Mouse (Mus musculus) MEL (cell line): ENCODE data around the gene Etfdh. TPM values are rescaled to one million over a fixed set of nuclear protein-coding genes. Genes with fewer than 3 reads are reported as not detected.

Source experiments
- DNase-seq: peaks from one replicate; pipeline ENCODE4 v3.0.0; 2011; ENCODE audit warnings: low read depth, low spot score
- H3K27ac ChIP-seq: 2 replicates; pipeline ENCODE4 v1.5.1; 2012; ENCODE audit warnings: low read depth, mild to moderate bottlenecking, control low read depth, low read length, moderate library complexity; ENCODE audit not compliant: control insufficient read depth
- H3K27me3 ChIP-seq, 2 experiments: fragments of 150-350 bp in 1 of 2; sonication (generic) in 1 of 2; 2 replicates each; pipeline ENCODE4 v1.6.1; 2012; ENCODE audit warnings: low read length in 2 of 2, mild to moderate bottlenecking in 2 of 2, improper control_type of control experiment in 1 of 2, moderate library complexity in 1 of 2; ENCODE audit not compliant: insufficient read depth in 2 of 2, control insufficient read depth in 1 of 2
- H3K36me3 ChIP-seq, 2 experiments: 2 replicates each; pipeline ENCODE4 v1.6.1; 2012 to 2014; ENCODE audit warnings: low read length in 2 of 2, improper control_type of control experiment in 1 of 2, inconsistent platforms in 1 of 2, mild to moderate bottlenecking in 1 of 2; ENCODE audit not compliant: insufficient read depth in 2 of 2, control insufficient read depth in 1 of 2
- H3K4me1 ChIP-seq, 2 experiments: fragments of 150-350 bp in 1 of 2; sonication (generic) in 1 of 2; 2 replicates each; pipeline ENCODE4 v1.6.1; 2012; ENCODE audit warnings: low read length in 2 of 2, improper control_type of control experiment in 1 of 2, mild to moderate bottlenecking in 1 of 2; ENCODE audit not compliant: insufficient read depth in 2 of 2, control insufficient read depth in 1 of 2
- H3K4me3 ChIP-seq, 2 experiments: fragments of 150-350 bp in 1 of 2; sonication (generic) in 1 of 2; 2 replicates each; pipeline ENCODE4 v1.5.1; 2012; ENCODE audit warnings: low read depth in 2 of 2, low read length in 2 of 2, mild to moderate bottlenecking in 2 of 2, moderate library complexity in 2 of 2, control low read depth in 1 of 2, improper control_type of control experiment in 1 of 2; ENCODE audit not compliant: control insufficient read depth in 1 of 2, insufficient read depth in 1 of 2
- H3K79me2 ChIP-seq: 2 replicates; pipeline ENCODE4 v1.6.1; 2012; ENCODE audit warnings: mild to moderate bottlenecking, low read length, moderate library complexity; ENCODE audit not compliant: control insufficient read depth, poor library complexity, insufficient read depth
- H3K9ac ChIP-seq: 2 replicates; pipeline ENCODE4 v1.6.1; 2012; ENCODE audit warnings: low read depth, mild to moderate bottlenecking, control low read depth, low read length, moderate library complexity; ENCODE audit not compliant: control insufficient read depth, poor library complexity, severe bottlenecking
- H3K9me3 ChIP-seq: fragments of 150-350 bp; sonication (generic); replicated peaks from 2 replicates; pipeline ENCODE4 v1.6.1; 2012; ENCODE audit warnings: mild to moderate bottlenecking, low read length, improper control_type of control experiment, moderate library complexity; ENCODE audit not compliant: insufficient read depth
- BHLHE40 ChIP-seq: IDR thresholded peaks from 2 replicates; pipeline ENCODE4 v1.6.1; 2012; ENCODE audit warnings: low read depth, mild to moderate bottlenecking, inconsistent platforms, low read length, improper control_type of control experiment, borderline replicate concordance
- CHD2 ChIP-seq: IDR thresholded peaks from 2 replicates; pipeline ENCODE4 v1.6.1; 2011; ENCODE audit warnings: low read length, improper control_type of control experiment
- CTCF ChIP-seq, 3 experiments: IDR thresholded peaks in 2 of 3; conservative IDR thresholded peaks in 1 of 3; 2 replicates each; pipeline ENCODE4 v1.5.1; 2011 to 2012; ENCODE audit warnings: low read length in 3 of 3, low read depth in 2 of 3, mild to moderate bottlenecking in 2 of 3, improper control_type of control experiment in 1 of 3, inconsistent platforms in 1 of 3, mixed read lengths in 1 of 3, moderate library complexity in 1 of 3; ENCODE audit not compliant: control insufficient read depth in 1 of 3, insufficient read depth in 1 of 3, poor library complexity in 1 of 3, severe bottlenecking in 1 of 3
- E2F4 ChIP-seq: IDR thresholded peaks from 2 replicates; pipeline ENCODE4 v1.6.1; 2011; ENCODE audit warnings: low read depth, low read length, improper control_type of control experiment, borderline replicate concordance
- EP300 ChIP-seq, 2 experiments: IDR thresholded peaks; 2 replicates each; pipeline ENCODE4 v1.6.1; 2011; ENCODE audit warnings: improper control_type of control experiment in 2 of 2, low read length in 2 of 2, low read depth in 1 of 2, mild to moderate bottlenecking in 1 of 2
- ETS1 ChIP-seq: IDR thresholded peaks from 2 replicates; pipeline ENCODE4 v1.6.1; 2012; ENCODE audit warnings: low read depth, mild to moderate bottlenecking, inconsistent platforms, low read length, improper control_type of control experiment, moderate library complexity
- GABPA ChIP-seq: IDR thresholded peaks from 2 replicates; pipeline ENCODE4 v1.6.1; 2012; ENCODE audit warnings: low read depth, mild to moderate bottlenecking, inconsistent platforms, low read length, improper control_type of control experiment, moderate library complexity
- GATA1 ChIP-seq: IDR thresholded peaks from 2 replicates; pipeline ENCODE4 v1.6.1; 2011; ENCODE audit warnings: low read depth, low read length, improper control_type of control experiment
- HCFC1 ChIP-seq: IDR thresholded peaks from 2 replicates; pipeline ENCODE4 v1.6.1; 2012; ENCODE audit warnings: low read depth, mild to moderate bottlenecking, inconsistent platforms, low read length, improper control_type of control experiment, moderate library complexity
- JUND ChIP-seq: IDR thresholded peaks from 2 replicates; pipeline ENCODE4 v1.6.1; 2011; ENCODE audit warnings: low read depth, mild to moderate bottlenecking, improper control_type of control experiment, low read length
- KAT2A ChIP-seq: conservative IDR thresholded peaks from 2 replicates; pipeline ENCODE4 v1.6.1; 2012; ENCODE audit warnings: low read depth, low read length, improper control_type of control experiment, inconsistent platforms
- MAFK ChIP-seq: IDR thresholded peaks from 2 replicates; pipeline ENCODE4 v1.6.1; 2011; ENCODE audit warnings: low read depth, mild to moderate bottlenecking, low read length, improper control_type of control experiment, borderline replicate concordance
- MAX ChIP-seq: IDR thresholded peaks from 2 replicates; pipeline ENCODE4 v1.6.1; 2011; ENCODE audit warnings: low read length, improper control_type of control experiment
- MAZ ChIP-seq: IDR thresholded peaks from 2 replicates; pipeline ENCODE4 v1.6.1; 2012; ENCODE audit warnings: low read depth, mild to moderate bottlenecking, inconsistent platforms, low read length, improper control_type of control experiment
- MEF2A ChIP-seq: IDR thresholded peaks from 2 replicates; pipeline ENCODE4 v1.6.1; 2014; ENCODE audit warnings: low read depth, mild to moderate bottlenecking, inconsistent platforms, low read length, improper control_type of control experiment; ENCODE audit not compliant: poor library complexity, insufficient replicate concordance, severe bottlenecking; ENCODE audit errors: extremely low read depth
- MYB ChIP-seq: IDR thresholded peaks from 2 replicates; pipeline ENCODE4 v1.6.1; 2011; ENCODE audit warnings: mild to moderate bottlenecking, low read depth, low read length, improper control_type of control experiment
- MYC ChIP-seq: IDR thresholded peaks from 2 replicates; pipeline ENCODE4 v1.6.1; 2011; ENCODE audit warnings: low read depth, mild to moderate bottlenecking, low read length, improper control_type of control experiment, moderate library complexity
- NRF1 ChIP-seq: IDR thresholded peaks from 2 replicates; pipeline ENCODE4 v1.6.1; 2014; ENCODE audit warnings: low read depth, mild to moderate bottlenecking, inconsistent platforms, low read length, improper control_type of control experiment, moderate library complexity; ENCODE audit not compliant: poor library complexity, insufficient read depth, severe bottlenecking
- POLR2AphosphoS5 ChIP-seq: IDR thresholded peaks from 2 replicates; pipeline ENCODE4 v1.6.1; 2012; ENCODE audit warnings: low read depth, borderline replicate concordance, mild to moderate bottlenecking, inconsistent platforms, low read length, moderate library complexity, mixed read lengths
- RAD21 ChIP-seq: IDR thresholded peaks from 2 replicates; pipeline ENCODE4 v1.6.1; 2011; ENCODE audit warnings: mild to moderate bottlenecking, low read depth, low read length, improper control_type of control experiment
- RCOR1 ChIP-seq: IDR thresholded peaks from 2 replicates; pipeline ENCODE4 v1.6.1; 2012; ENCODE audit warnings: low read depth, mild to moderate bottlenecking, inconsistent platforms, low read length, improper control_type of control experiment
- SIN3A ChIP-seq: IDR thresholded peaks from 2 replicates; pipeline ENCODE4 v1.6.1; 2012; ENCODE audit warnings: low read length, improper control_type of control experiment, inconsistent platforms
- SMC3 ChIP-seq: IDR thresholded peaks from 2 replicates; pipeline ENCODE4 v1.6.1; 2011; ENCODE audit warnings: low read depth, low read length, improper control_type of control experiment
- TAL1 ChIP-seq: IDR thresholded peaks from 2 replicates; pipeline ENCODE4 v1.6.1; 2012; ENCODE audit warnings: mild to moderate bottlenecking, inconsistent platforms, low read length, moderate library complexity, mixed read lengths
- TBP ChIP-seq: IDR thresholded peaks from 2 replicates; pipeline ENCODE4 v1.8.0; 2011; ENCODE audit warnings: low read depth, low read length, improper control_type of control experiment
- TCF12 ChIP-seq: IDR thresholded peaks from 2 replicates; pipeline ENCODE4 v1.6.1; 2014; ENCODE audit warnings: low read depth, mild to moderate bottlenecking, inconsistent platforms, low read length, improper control_type of control experiment, moderate library complexity
- UBTF ChIP-seq: IDR thresholded peaks from 2 replicates; pipeline ENCODE4 v1.6.1; 2012; ENCODE audit warnings: low read depth, mild to moderate bottlenecking, inconsistent platforms, low read length, improper control_type of control experiment, moderate library complexity, borderline replicate concordance; ENCODE audit not compliant: insufficient read depth
- USF1 ChIP-seq: IDR thresholded peaks from 2 replicates; pipeline ENCODE4 v1.6.1; 2014; ENCODE audit warnings: low read depth, mild to moderate bottlenecking, inconsistent platforms, low read length, improper control_type of control experiment, moderate library complexity
- ZC3H11A ChIP-seq: IDR thresholded peaks from 2 replicates; pipeline ENCODE4 v1.6.1; 2012; ENCODE audit warnings: low read depth, mild to moderate bottlenecking, inconsistent platforms, low read length, improper control_type of control experiment
- ZKSCAN1 ChIP-seq: IDR thresholded peaks from 2 replicates; pipeline ENCODE4 v1.6.1; 2012; ENCODE audit warnings: low read depth, mild to moderate bottlenecking, inconsistent platforms, low read length, improper control_type of control experiment, moderate library complexity
- ZNF384 ChIP-seq: IDR thresholded peaks from 2 replicates; pipeline ENCODE4 v1.6.1; 2012; ENCODE audit warnings: low read depth, mild to moderate bottlenecking, inconsistent platforms, low read length, improper control_type of control experiment
- polyA plus RNA-seq, 2 experiments: library from polyadenylated mRNA; stranded (reverse) in 1 of 2; unstranded in 1 of 2; fragments of >175 nt in 1 of 2; fragments of >200 nt in 1 of 2; gene quantifications; 2 replicates each; pipeline versions ENCODE4 v1.2.1 to v1.2.4; 2012; ENCODE audit warnings: low replicate concordance in 2 of 2, low read depth in 1 of 2; ENCODE audit not compliant: insufficient read length in 2 of 2, insufficient read depth in 1 of 2, missing spikeins in 1 of 2
- total RNA-seq: library from RNA; depleted of rRNA; stranded (reverse); fragments of 300-350 nt; gene quantifications from 2 replicates; pipeline ENCODE4 v1.2.3, GENCODE M21; 2012

Gene Etfdh
- total and polyA plus RNA-seq, 3 experiments = 37.6 to 47.7 TPM; not detected in 1

DNA sequence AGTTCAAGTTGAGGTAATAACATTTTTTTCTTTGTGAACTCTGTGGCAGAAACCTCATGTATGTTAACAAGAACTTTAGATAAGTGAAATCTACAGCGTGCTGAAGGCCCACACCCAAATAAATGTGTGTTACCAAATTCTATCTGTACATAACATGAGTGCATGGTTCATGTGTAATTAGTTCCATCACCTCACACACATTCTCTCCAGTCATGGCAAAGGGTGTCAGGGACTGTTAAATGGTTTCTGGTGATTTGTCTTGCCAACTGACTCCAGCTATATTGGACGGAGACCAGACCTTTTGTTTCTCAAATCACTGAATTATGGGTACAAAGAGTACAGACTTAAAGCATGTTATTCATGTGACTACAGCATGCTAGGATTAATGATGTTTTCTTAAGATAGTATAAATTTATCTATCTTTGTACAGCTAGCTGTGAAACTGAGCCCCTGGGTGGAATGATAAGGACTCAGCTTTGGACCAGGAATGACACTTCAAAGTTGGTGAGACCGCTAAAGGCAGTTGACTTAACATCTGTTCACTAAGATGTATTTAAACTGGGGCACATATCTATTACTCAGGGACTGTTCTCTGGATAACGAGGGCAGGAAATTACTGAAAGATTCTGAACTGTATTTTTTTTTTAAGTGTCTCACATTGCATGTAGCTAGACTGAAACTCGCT, 49.3 kb downstream of the Etfdh start:
- Histone ChIP-seq H3K9ac (no peak overlapping the region), H3K27ac (peak overlapping the region; percentile 49; the same call in 1 of the 2 replicates), H3K4me3 (no peak overlapping the region), H3K4me1 (peaks cover 10 to 13% of the 10 kb centered on the region in 2 experiments), H3K9me3 (no peaks in the 10 kb centered on the region), H3K79me2 (no peaks in the 10 kb centered on the region), H3K27me3 (no peaks in the 10 kb centered on the region), H3K36me3 (peaks cover 0 to 11% of the 10 kb centered on the region in 2 experiments; a peak in 2 of 4 replicates)
- TF ChIP-seq MYC = 0 out of 2 replicates have a peak, but pooled peaks have one; percentile 47
- TF ChIP-seq MEF2A = no peak
- peak; percentile 74 for TF ChIP-seq TAL1
- TF ChIP-seq SIN3A = peak; percentile 52
- peak; percentile 86 for TF ChIP-seq ZNF384
- peak; percentile 95 for TF ChIP-seq TCF12
- TF ChIP-seq RAD21 = no peak
- no peak for TF ChIP-seq KAT2A
- TF ChIP-seq ETS1 = peak; percentile 84
- TF ChIP-seq GABPA = no peak
- no peak for TF ChIP-seq MAZ
- no peak; the same call in 1 of the 2 replicates for TF ChIP-seq SMC3
- peak; percentile 90 for TF ChIP-seq GATA1
- no peak for TF ChIP-seq POLR2AphosphoS5
- peak; percentile 63; the same call in 1 of the 2 replicates for TF ChIP-seq MAX
- 0 out of 2 replicates have a peak, but pooled peaks have one; percentile 5 for TF ChIP-seq ZC3H11A
- peak; percentile 46; the same call in 1 of the 2 replicates for TF ChIP-seq BHLHE40
- no peak for TF ChIP-seq CTCF (IDR thresholded peaks at IDR 0.05 in 2 of 3, conservative IDR thresholded peaks at IDR 0.05 in 1 of 3; ENCODE audit: control insufficient read depth in 1 of 3, insufficient read depth in 1 of 3, low read depth in 2 of 3, low read length in 3 of 3, poor library complexity in 1 of 3, severe bottlenecking in 1 of 3)
- 0 out of 2 replicates have a peak, but pooled peaks have one; percentile 9 for TF ChIP-seq USF1
- TF ChIP-seq MAFK = no peak
- peak; percentile 77; the same call in 1 of the 2 replicates for TF ChIP-seq MYB
- TF ChIP-seq TBP = 0 out of 2 replicates have a peak, but pooled peaks have one; percentile 4
- no peak for TF ChIP-seq HCFC1
- TF ChIP-seq RCOR1 = peak; percentile 66; the same call in 1 of the 2 replicates
- TF ChIP-seq ZKSCAN1 = no peak
- no peak for TF ChIP-seq CHD2
- TF ChIP-seq UBTF = no peak
- TF ChIP-seq E2F4 = no peak
- peak; percentile 81 to 89; a peak in 3 of 4 replicates for TF ChIP-seq EP300 (IDR thresholded peaks at IDR 0.05; ENCODE audit: low read depth in 1 of 2, low read length in 2 of 2)
- no peak for TF ChIP-seq JUND
- no peak for TF ChIP-seq NRF1
- peak; percentile 68 for DNase-seq
